Mouse (Mus musculus) cerebellum, postnatal 36 days (tissue): ENCODE data around the gene Taok3.
A peak's percentile ranks its signal among the peaks of the same experiment; 100 is the strongest.

Experiments used
- DNase-seq, 2 experiments: peaks; one replicate each; pipeline ENCODE4 v3.0.0; 2021 to 2022; ENCODE audit warnings: mixed read lengths in 2 of 2

Gene Taok3

GRCm38 (mm10) chr5:117119777-117120488, at the start of gene Taok3:
Taok3 (plus strand) TSS chr5:117120129.
- DNase-seq, result peak; percentile 99

DNA sequence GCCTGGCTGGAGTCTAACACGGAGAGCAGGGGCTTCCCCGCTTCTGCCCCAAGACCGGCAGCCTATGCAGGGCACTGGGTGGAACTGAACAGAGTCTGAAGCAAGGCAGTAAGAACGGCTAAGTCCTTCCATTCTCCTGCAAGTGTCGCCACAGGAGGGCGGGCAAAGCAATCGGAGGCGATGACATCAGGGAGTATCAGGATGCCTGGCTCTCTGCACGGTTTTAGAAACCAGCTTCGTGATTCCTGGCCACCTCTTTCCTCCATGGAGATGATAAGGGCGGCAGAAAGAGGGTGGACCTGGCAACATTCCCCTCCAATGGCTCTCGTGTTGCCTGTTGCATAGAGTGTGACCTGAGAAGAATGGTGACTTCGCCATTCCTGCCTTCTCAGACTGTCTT, 32.2 kb upstream of the Taok3 start:
- no peak for DNase-seq

DNA sequence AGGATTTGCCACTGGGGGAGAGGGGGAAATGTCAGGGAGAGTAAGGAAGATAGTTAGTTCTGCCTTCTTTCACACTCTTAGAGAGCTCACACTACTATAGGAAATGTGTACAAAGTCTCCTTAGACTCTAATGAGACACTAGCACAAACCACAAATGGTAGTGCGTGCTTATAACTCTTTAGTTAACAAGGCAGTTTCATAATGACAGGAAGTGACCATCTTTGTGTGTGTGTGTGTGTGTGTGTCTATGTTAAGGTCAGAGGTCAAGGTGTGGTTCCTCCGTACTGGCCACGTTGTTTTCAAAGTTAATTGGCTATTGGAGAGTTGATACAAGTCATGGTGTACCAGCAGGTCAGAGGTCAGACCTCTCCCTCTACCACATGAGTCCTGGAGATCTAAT, 30.8 kb upstream of the Taok3 start:
- no peak for DNase-seq

- DNase-seq, result no peak
Measured at GRCm38 (mm10) chr5:117089786-117090185, 30.1 kb upstream of the Taok3 start.

DNA sequence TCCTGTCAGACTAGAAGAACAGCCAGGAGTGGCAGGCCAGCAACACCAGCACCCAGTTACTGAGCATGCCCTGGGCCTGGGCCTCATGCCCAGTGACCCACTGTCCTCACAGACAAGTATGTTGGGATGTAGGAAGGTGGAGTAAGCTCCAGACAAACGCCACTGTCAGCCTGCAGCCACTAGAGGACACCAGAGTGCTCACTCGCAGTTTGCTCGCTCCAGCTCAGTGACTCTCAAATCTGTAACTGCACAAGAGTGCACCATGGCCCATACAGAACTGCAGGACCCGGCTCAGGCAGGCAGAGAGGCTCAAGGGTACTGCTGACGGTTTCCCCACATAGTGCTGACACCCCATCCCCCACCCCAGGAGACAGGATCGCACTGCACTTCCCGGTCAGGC, 25.5 kb upstream of the Taok3 start:
- DNase-seq, result peak; percentile 66 to 70

- DNase-seq, result peak; percentile 73 to 76
Measured at GRCm38 (mm10) chr5:117096716-117097115, 23.2 kb upstream of the Taok3 start.

GRCm38 (mm10) chr5:117099008-117099407, 20.9 kb upstream of the Taok3 start:
- no peak for DNase-seq

GRCm38 (mm10) chr5:117099742-117100141, 20.2 kb upstream of the Taok3 start:
- DNase-seq, result no peak

DNA sequence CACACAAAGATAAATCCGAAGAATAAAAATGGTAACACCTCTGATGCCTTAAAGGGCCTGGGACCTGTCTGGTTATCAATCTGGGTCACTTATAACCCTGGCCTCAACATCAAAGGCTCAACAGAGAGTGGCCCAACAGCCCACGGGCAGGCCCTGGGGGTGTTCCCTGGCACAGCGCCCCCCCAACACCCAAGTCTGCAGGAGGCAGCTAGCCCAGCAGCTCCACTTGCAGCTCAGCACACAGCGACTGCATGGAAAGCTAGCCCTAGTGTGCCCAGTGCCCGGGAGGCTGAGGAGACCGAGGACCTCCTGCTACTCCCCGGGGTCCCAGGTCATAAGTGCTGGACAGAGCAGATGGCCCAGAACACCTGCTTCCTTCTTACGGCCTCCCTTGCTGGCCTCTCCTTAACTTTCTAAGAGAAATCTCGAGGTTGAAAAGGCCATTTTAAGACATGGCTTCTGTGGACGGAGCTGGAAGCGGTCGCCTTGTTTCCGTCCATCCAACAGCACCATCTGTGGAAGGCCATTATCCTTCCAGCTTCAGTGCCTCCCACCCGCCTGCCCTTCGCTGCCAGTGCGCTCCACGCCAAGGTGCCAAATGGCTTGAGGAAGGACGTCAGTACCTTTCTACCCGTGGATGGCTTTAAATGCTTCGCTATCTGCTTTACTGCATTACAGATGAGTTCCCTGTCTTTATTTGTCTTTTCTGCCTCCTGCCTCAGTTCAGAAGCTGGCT, 16.6 kb upstream of the Taok3 start:
- peak; percentile 61 to 62 for DNase-seq

- no peak for DNase-seq
Measured at GRCm38 (mm10) chr5:117104329-117104728, 15.6 kb upstream of the Taok3 start.

DNA sequence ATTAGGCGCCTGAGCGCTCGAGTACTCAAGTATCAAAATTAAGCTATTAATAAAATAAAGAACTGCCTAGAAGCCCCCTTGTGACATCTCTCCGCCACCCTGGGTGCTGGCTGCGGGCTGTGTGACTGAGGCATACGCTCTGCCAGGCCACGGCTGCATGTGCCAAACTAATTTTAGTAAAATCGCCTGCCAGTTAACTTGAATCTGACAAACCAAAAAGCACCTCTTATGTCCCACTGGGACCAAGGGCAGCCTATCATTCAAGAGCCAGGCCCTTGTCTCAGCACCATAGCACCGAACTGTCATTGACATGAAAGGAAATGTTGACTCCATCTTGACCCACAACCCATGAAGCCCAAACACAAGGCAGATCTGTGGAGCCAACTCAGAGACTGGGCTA, 14.2 kb upstream of the Taok3 start:
- DNase-seq, result peak; percentile 51 to 56

DNA sequence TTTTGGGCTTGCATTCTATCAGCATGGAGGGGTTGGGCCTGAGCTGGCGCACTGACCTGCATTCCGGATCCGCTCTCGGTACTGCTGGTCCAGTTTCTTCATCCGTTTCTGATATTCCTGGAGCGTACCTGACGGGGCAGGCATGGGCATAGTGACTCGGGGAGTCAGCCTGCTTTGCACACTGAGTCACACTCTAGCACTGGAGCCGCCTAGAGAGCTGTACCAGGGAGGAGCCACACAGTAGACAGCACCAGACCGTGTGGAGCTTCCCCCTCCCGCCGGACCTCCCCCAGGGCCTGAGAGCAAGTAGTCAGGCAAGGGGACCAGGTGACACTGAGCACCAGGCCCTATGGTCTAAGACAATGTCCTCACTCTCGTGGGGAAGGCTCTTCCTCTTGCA, 11.6 kb upstream of the Taok3 start:
- no peak for DNase-seq

- DNase-seq, result no peak
Measured at GRCm38 (mm10) chr5:117108731-117109130, 11.2 kb upstream of the Taok3 start.

DNA sequence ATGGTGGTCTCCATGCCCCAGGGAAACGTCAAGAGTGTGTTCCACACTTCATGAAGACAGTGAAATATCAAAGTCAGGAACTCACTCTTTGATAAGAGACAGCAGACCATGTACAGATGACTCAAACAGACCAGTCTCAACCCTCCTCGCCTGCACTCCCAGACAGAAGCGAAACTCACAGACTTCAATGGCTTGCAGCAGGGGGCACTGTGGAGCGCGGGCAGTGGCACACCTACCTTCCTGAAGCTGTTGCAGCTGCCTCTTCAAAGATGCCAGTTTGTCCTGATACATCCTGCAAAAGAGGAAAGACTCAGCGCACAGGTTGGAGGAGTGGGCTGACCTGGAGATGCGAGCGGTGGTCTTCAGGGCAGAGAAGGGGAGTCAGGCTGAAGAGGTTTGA, 10.4 kb upstream of the Taok3 start:
- DNase-seq, result no peak

GRCm38 (mm10) chr5:117111064-117111773, 8.7 kb upstream of the Taok3 start:
- no peak for DNase-seq

GRCm38 (mm10) chr5:117111774-117112112, 8.2 kb upstream of the Taok3 start:
- DNase-seq, result no peak

DNA sequence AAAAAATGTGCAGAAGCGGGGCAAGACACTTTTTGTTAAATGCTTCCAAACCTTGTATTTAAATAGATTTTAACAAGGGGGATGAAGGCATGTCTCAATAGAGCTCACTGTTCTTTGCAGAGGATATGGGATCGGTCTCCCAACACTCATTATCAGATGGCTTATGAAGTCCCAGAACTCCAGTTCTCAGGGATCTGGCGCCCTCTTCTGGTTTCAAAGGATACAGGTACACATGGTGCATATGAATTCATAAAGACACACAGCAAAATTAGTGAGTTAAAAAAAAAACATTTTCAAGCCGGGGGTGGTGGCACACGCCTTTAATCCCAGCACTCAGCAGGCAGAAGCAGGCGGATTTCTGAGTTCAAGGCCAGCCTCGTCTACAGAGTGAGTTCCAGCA, 6.6 kb upstream of the Taok3 start:
- DNase-seq, result peak in 1 of 2 experiments; percentile 34

DNA sequence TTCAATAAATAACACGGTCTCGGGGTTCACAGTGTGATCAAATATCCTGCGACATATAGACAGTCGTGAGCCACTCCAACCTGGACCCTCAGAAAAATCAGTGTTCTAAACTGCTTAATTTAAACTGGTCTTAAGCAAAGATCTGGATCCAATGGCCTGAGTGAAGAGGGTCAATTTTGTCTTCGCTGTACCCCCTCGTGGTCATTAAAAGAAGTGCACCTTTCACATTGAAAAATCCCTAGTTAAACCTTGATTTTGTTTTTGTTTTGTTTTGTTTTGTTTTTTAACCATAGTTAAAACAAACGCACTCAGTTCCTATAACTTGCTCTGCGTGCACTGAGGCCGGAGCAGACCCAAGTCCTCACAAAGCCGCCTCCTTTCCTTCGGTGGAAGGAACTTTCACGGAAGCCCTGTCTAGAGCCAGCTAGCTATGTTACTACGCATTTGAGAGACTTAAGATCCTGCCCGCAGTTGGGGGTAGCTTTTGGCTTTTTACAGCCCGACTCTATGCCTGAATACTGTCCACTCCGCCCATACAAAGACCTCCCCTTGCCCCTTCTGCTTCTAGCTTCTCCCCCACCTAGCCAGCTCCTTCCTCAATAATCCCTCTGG, 5.2 kb upstream of the Taok3 start:
- DNase-seq, result peak in 1 of 2 experiments; percentile 41

- peak; percentile 35 to 39 for DNase-seq
Measured at GRCm38 (mm10) chr5:117115193-117115767, 4.6 kb upstream of the Taok3 start.

DNA sequence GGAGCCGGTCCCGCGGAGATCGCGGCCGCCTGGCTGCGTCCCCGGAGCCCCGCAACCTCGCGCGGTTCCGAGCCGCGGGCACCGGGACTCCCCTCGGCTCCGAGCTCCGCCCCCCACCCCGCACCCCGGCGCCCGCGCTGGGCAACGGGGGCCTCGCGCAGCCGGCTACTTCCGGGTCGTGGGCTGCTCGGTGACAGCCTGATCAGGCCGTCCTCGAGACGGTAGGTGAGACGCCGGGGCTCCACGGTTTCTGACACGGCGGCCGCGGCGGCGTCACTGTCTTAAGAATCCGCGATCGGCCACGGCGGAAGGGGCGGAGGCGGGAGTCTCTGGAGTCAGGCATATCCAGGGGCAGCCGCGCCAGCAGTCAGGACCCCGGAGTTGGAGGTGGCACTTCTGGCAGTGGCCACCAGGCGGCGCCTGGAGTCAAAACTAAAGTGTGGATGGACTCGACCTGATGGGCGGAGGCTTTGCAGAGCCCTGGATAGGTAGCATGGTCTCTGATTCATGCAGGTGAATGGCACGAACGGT, 4.0 kb upstream of the Taok3 start, which contains the start of gene Suds3:
Gene Suds3, minus strand, starts transcription at position 278 of the 531 bp plus-strand sequence.
- DNase-seq, result peak; percentile 98 to 100

DNA sequence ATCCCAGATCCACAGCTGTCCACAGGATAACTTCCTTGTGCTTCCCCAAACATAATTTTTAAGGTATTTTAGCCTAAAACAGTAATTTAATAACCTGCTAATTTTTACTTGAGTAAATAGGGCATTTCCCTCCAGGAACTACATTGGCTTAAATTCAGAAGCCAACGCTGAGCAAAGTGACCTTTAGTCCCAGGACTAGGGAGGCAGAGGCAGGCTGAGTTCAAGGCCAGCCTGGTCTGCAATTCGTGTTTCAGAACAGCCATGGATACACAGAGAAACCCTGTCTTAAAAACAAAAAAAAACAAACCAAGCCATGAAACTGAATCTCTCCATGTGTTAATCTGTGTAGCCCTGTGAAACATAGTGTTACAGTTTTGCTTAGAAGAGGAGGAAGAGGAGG, 3.3 kb upstream of the Taok3 start:
- no peak for DNase-seq

GRCm38 (mm10) chr5:117117241-117117640, 2.7 kb upstream of the Taok3 start:
- DNase-seq, result no peak

DNA sequence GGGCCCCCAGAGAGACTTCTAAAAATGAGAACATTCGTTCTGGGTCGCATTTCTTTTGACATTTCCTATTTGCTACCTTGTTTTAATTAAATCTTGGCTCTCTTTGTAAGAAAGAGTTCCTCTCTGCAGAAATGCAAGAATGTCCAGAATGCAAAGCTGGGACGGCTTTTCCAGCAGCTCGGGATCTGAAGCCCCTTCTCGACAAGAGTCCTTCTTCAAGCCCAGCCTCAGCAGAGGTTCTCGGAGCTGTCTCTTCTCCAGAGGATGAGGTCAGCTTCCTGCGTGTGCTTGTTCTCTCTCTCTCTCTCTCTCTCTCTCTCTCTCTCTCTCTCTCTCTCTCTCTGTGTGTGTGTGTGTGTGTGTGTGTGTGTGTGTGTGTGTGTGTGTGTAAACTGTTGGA, 2.2 kb upstream of the Taok3 start:
- DNase-seq, result no peak
